Mouse (Mus musculus) spleen, adult 2 months (tissue): ENCODE data around the gene Galc.

Source experiments
- CTCF ChIP-seq: fragments of 200-500 bp; IDR thresholded peaks from 2 replicates; pipeline ENCODE4 v1.5.1; 2011; ENCODE audit warnings: mild to moderate bottlenecking, inconsistent platforms; ENCODE audit not compliant: insufficient read depth, insufficient read length, insufficient replicate concordance; ENCODE audit errors: extremely low read depth
- POLR2A ChIP-seq: fragments of 200-500 bp; IDR thresholded peaks from 2 replicates; pipeline ENCODE4 v1.6.1; 2011; ENCODE audit warnings: low read depth, low read length, inconsistent platforms

GRCm38 (mm10) chr12:98244161-98244560, 15.1 kb downstream of the Galc start:
- TF ChIP-seq POLR2A: no peak
- TF ChIP-seq CTCF: no peak
